Mouse (Mus musculus) retina, embryonic 14.5 days (tissue): Measurements from ENCODE around the gene Zfp759.
"Not testable (repeated sequence)": the region's sequence is repeated elsewhere in the genome, so short reads cannot be mapped to it uniquely, and the experiment has no call there.

ENCODE experiments used
- DNase-seq: peaks from one replicate; pipeline ENCODE4 v3.0.0-alpha.2; 2015; ENCODE audit warnings: low spot score

Zfp759 gene

DNA sequence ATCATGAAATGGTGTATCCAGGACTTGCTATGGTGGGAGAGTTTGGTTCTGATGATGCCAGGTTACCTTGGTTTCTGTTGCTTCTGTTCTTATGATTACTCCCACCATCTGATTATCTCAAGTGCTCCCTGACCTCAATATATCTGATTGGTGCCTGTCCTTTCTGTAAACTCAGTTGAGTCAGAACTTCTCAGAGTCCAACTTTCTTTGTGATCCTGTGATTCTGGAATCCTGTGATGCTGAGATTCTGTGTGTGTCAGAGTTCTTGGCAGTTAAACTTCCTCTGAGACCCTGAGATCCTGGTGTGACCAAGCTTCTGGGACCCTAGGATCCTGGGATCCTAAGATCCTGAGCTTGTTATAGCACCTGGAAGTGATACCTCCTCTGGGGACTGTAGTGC is at the start of gene Zfp759:
Zfp759 (plus strand) TSS at position 301 of the 400 bp plus-strand sequence.
- DNase-seq, result not testable (repeated sequence)

DNA sequence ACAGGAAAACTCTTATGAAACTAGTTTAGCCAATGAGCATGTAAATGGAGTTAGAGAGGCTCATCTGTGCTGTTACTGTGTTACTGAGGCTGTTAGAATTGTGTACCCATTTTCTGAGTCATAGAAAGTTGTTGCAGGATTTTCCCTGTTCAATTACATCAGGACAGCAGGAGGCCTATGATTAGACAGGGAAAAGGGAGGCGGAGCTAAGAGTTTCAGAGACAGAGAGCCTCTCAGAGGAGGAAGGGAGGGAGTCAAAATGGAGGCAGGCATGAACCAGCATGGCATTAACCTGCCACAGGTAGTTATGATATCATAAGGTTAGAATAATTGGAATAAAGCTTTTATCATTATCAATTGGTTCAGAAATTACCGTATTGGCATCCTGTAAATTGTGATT is 48.7 kb upstream of the Zfp759 start:
- DNase-seq, result no peak

DNA sequence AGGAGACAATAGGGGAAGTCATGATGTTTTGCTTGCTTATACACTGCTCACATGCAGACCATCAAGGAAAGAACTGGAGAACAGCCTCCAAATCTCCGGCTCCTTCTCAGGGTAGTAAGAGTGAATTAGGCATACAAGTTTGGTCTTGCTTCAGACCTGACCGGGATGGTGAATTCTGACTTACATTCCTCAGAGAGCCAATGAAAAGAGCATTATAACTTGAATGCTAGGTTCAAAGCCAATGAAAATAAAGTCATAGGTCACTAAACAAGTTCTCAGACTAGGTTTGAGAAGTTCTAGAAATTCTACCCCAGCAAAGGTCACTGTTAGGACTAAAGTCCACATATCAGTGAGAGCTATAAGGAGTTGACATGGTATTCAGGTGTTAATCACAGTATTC is 44.2 kb upstream of the Zfp759 start:
- no peak for DNase-seq

DNA sequence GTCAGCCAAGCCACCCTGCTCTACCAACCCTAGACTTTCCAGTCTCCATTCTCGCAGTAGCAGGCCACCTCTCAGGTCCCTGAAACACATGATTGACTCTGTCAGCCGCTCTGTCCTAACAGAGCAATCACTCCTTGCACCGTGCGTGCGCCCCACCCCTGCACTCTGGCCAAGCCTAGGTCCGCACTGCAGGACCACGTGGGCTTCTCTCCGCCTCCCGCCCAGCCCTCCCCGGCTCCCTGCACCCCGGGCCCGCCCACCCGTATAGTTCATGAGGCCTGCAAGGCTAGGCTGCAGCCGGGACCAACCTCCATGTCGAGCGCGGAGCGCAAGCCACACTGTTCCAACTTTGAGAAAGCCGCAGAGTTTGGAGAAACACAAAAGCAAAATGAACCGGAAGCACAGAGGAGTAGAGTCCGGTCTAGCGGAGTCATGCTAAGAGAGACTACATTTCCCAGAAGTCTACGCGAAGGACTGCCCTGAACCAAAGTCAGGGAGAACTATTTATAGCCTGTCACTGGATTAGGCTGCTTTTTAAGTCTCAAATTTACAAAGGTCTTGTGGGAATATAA is 40.2 kb upstream of the Zfp759 start:
- peak; percentile 72 for DNase-seq

DNA sequence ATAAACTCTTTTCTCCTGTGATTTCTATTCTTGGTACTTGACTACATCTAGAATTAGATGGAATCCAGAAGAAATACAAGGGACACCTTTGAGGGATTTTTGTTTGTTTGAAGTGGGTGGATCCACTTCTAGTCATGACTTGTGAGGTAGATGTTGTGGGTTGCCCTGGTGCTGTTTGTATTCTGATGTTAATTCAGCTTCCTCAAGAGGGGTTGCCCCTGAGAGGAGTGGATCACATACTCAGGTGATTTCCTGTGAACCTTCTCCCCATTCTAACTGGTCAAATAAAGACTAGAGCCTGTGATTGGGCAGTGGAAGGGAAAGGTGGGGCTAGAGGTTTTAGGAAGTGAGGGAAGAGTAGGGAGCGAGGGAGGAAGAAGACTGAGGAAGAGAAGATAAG is 39.5 kb upstream of the Zfp759 start:
- DNase-seq, result no peak

DNA sequence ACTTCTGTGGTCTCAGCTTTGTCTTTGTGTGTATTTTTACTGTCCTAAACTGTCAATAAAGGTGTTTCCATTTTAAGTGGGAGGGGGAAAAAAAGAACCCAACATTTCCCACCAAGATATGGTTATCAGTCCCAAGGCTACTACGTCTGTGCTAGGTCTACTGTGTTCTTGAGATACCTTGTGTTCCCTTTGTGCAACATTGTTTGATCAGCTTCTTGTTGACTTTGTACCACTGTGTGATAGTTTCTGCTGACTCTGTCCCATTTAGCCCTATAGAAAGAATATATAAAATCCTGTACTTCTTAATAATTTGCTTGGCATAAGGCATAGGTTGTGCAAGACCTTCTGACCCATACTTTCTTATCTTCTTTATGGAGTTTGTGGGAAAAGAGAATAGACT is 31.3 kb upstream of the Zfp759 start:
- DNase-seq, result no peak

DNA sequence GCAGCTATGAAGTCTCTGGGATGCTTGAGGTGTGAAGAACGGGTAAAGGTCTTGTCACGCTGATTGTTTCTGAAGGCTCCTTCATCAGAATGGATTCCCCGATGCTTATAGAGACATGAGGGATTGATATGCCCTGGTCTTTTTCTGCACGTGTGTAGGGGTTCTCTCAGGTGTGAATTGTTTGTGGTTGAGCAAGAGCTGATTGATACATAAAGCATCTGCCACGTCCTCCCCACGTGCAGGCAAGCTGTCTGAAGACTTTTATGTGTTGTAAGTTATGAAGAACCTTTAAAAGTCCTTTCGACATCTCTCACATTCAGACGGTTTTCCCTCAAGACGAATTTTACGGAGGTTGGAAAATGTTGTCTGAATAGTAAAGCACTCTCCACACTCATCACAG is 23.6 kb upstream of the Zfp759 start, which contains the start of gene Zfp708:
Zfp708 (minus strand) TSS at position 101 of the 400 bp plus-strand sequence.
- DNase-seq, result no peak

DNA sequence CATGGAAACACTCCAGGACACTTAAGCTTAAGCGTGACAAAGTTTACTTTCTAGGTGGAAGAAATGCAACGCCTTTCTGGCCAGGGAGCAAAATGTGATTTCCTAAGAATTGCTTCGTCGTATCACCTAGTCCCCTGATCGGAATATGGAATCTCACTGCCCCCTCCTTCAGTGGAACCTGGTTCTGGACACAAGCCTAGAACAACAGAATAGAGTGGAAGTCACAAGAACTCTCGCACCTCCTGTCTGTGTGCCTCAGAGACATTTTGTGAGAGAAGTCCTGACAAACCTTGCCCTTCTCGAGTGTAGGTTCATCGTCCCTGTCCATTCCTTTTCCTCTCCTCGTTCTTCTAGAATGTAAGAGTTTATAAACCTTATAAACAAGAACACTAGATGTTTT is 13.8 kb upstream of the Zfp759 start:
- no peak for DNase-seq

DNA sequence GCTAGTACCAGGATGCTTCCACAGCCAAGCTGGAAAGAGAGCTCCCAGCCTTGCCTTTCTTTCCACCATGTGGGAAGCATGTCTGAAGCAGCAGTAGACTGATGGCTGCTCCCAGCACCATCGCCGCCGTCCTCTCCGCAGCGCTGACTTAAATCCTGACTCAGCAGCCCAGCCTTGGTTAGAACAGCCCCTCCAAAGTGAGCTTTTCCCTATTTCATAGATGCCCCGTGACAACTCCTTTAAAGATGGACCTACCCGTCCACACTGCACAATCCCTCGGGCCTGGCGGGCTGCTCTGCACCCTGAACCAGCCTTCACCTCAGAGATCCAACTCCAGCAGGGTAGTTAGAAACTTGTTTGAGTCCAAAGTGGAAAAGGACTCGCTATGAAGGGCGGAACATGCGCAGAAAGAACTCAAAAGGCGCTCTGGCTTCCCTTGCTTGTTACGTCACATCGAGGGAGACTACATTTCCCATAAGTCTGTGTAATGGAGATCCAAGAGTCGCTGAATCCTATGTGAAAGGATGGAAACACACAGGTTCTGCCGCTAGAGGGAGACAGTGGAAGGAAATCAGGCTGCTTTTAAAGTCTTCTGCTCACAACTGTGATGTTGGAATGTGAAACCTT is 13.2 kb upstream of the Zfp759 start, which contains the start of gene Gm28557:
Gm28557 (minus strand) TSS at position 411 of the 627 bp plus-strand sequence.
- peak; percentile 98 for DNase-seq

DNA sequence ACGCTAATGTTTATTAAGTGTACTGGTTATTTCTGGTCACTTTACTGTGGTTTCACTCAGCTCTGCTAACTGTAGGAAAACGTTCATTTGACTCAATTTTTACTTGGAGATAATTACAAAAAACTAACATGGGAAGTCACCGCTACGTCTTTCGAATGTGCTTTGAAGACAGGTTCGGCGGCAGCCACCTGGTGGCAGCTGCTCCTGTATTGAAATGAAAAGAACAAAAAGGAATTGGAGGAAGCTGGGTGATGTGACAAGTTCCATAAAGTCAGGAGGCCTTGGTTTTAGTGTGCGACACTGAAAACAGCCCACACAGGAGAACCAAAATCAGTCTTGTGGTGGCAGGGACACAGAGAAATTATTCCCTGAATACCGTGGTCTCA is 12.6 kb upstream of the Zfp759 start:
- DNase-seq, result no peak

DNA sequence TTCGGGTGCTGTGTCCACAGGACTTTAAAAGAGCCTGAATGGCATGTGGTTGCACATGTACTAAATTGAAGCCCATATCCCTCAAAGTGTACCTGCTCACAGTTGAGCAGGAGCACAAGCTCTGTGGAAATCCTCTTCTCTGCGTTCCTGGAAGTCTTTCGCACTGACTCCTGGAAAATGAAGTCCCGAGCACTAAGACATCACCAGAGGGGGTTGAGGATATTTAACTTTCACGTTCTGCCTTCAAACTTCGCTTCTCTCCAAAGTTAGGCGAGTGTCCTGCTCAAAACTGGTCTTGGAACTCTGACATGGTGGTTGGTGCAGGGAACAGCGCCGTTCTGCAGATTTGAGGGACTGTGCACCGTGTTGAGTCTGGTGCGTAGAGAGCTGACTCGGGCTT is 9.4 kb upstream of the Zfp759 start:
- no peak for DNase-seq

DNA sequence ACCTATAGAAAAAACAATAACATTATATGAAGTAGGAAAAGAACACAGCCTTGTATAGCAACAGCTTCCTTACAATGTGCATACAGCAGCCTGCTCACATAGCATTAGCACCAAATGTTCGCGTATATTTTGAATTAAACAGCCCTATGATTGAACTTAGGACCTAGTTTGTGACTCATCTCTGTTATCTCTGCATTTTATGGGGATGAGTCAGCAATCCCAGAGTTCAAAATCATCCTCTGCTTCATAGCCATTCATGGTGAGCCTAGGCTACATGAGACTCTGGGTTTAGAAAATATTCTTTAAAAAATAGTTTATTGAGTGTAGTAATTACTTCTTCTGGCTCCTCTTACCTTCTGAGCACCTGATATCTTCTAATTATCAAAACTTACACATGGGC is 8.2 kb upstream of the Zfp759 start:
- no peak for DNase-seq

DNA sequence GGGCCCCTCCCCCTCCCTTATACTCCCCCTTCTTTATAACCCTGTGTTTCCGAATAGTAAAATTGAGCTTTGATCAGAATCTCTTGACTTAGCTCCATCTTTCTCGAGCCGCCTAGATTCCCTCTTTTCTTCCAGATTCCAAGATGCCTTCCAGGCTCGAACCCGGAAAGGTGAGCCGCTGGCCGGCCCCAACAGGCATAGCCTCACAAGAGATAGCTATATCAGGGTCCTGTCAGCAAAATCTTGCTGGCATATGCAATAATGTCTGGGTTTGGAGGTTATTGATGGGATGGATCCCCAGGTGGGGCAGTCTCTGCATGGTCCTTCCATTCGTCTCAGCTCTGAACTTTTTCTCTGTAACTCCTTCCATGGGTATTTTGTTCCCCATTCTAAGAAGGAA is 5.3 kb upstream of the Zfp759 start, which contains the start of gene Rslcan18:
Rslcan18 (minus strand) TSS at position 101 of the 400 bp plus-strand sequence.
- DNase-seq, result not testable (repeated sequence)

DNA sequence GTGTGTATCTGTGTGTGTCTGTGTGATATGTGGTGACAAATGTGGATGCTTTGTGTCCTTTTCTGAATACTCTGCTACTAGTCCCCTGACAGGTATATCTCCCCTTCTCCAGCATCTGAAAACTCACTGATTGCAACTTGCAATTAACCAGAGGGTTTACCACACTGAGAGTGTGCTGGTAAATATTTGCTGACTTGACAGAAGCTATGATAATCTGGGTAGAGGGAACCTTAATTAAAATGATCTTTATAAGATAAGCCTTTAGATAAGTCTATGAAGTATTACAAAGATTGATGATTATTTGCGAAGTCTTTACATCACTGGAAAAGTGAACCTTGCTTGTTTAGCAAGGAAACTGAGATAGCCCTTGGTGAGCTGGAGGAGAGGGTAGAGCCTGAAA is 3.0 kb downstream of the Zfp759 start:
- no peak for DNase-seq

DNA sequence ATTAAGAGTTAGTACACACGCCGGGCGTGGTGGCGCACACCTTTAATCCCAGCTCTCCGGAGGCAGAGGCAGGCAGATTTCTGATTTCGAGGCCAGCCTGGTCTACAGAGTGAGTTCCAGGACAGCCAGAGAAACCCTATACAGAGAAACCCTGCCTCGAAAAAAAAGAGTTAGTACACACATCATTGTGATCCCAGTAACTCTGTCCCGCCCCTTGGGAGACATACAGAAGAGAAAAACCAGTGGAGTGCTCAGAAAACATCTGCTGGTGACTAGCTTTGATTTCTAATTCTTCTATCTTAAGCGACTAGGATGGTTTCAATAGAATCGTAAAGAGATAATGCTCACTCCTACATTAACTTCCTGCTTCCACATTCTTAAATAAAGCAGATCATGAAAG is 6.0 kb downstream of the Zfp759 start:
- DNase-seq, result peak; percentile 2

DNA sequence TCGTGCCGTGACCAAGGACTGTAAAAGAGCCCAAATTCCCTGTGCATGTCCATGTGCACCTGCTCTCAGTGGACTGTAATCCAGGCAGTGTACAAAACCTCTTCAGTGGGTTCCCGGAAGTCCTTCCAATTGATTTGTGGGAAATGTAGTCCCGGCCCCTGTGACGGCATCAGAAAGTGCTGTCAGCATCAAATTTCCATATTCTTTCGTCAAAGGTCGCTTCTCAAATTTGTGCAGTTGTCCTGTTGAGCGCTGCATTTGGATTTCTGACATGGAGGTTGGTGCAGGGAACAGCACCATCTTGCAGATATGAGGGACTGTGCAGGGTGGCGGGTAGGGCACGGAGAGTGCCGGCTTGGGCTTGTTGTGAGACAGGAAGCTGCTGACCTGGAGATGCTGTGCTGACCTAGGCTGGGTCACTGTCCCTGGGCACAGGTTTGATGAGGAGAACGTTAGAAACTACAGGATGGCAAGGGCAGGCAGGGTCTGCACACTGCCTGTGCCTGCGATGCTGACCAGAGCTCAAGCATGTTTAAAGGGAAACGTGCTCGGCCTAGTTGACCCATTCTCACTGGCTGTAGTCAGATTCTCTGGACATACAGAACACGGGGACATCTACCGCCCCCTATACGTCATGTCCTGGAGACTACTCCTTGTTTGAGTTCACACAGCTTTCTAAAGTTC is 6.7 kb downstream of the Zfp759 start:
- peak; percentile 91 for DNase-seq

DNA sequence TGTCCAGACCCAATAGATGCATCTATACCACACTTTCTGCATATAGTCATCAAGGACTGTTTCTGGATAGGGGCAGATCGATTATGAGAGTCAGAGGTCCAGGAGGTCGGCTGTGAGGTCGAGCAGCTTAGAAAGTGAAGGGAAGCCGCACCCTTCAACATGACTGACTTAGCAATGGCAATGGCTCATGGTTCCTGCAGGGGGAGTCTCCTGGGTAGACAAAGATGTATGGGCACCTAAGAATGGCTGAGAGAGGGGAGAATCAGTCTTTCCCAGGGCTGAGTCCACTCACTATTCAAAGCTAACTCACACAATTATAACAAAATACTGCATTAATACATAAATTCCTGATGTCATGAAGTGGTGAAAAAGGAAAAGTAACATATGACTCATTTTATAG is 44.7 kb downstream of the Zfp759 start:
- not testable (repeated sequence) for DNase-seq

DNA sequence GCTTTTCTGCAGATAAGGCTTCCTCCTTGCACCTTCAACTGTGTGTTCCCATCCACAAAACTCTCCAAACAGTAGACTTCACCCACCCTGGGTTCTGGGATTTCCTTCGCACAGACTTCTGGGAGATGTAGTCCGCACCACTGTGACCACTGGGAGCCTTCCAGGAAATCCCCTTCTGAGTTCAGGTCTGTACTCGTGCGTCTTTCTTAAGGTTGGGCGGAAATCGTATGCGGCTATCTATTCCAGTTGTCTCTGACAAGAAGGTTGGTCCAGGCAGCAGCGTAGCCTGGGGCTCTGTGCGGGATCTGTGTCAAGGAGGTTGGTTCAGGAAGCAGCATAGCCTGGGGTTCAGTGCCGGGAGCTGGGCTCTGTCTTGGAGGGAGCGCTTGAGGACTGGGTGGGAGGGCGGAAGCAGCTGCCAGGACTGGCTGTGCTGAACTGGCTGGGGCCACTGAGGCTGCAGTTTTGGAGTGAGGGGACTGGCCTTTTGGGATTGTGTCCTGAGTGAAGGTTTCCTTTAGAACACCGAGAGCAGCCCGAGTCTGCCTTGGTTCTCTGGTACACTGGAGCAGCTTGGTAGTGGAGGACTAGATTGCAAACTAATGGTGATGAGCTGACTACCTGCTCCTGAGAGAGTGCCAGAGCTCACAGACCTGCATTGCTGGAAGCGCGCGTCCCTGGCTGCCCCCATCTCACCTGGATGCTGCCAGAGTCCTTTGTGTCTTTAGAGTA is 51.7 kb downstream of the Zfp759 start, which contains the start of gene Rsl1:
Rsl1 (plus strand) TSS at position 192 of the 732 bp plus-strand sequence.
- peak; percentile 68 for DNase-seq

DNA sequence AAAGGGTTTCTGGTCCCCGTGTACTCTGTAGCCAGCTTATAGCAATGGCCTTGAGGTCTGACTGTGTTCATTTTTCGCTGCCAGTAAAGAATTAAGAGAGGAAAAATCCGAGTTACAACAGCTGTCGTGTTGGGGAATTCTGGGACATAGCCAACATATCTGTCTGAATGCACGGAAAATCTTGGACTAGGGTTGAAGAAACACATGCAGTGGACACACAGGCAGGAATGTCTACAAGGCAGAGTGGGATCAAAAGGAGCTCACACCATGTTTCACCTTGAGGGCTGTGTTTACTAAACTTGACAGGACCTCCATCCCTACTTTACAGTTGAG is 52.2 kb downstream of the Zfp759 start:
- no peak for DNase-seq
